Mouse (Mus musculus) heart, postnatal 25 days (tissue): Measurements from ENCODE around the gene Prss23. TPM values are rescaled to one million over a fixed set of nuclear protein-coding genes. Genes with fewer than 3 reads are reported as not detected.

Experiments
- total RNA-seq, 2 experiments: library from RNA; stranded (reverse); gene quantifications; 2 replicates each; pipeline ENCODE4 v1.2.3; 2021

The Prss23 gene
- total RNA-seq, 2 experiments from 2014 or later = 24.6 to 25.0 TPM

Other genes starting within 250 kb of the Prss23 start
- 10 to 100 TPM; 42.5 to 49.6 TPM for gene Tmem135, start 123.0 kb downstream of the Prss23 start, total RNA-seq
- 10 to 100 TPM; 29.0 to 35.7 TPM for gene Fzd4, start 122.8 kb downstream of the Prss23 start, total RNA-seq
- 100 to 1,000 TPM; 119 to 135 TPM for gene Me3, start 105.2 kb upstream of the Prss23 start, total RNA-seq